Mouse (Mus musculus): Measurements from ENCODE around the gene Ddx10. TPM values are rescaled to one million over a fixed set of nuclear protein-coding genes. Genes with fewer than 3 reads are reported as not detected.

Ddx10 gene
- polyA plus RNA-seq, 1 experiment from 2014 or later: 30.1 TPM

DNA sequence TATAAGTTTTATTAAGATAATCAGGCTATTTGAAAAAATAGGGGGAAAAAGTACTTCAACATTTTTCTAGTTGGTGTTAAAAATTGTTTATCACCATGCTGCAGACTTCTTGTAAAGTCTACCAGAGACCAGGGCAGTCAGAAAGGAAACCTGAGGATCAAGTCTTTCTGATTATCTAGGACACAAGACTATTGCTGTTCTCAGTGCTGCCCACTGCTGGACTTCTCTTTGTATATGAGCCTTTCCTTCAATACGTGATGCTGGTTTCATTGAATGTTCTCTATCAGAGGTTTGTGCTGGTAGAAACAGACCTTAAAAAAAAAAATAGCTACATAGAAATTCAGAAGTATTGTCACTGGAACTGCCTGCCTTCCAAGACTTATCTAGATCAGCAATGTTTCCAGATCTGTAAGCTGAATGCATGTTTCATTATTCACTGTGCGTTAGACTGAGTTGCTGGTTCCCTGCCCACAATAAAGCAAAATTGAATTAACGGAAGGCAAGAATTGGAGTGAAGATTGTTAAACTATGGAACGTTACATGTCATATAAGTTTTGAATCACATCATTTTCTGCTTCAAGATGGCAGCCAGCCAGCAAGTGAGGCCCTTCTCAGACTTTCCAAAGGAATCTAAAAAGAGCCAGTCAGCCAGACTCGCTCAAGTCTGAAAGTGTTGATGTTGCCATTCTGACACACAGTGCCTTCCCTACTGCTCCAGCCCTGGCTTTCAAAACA lies 21.0 kb upstream of the Ddx10 start:
- 0 out of 2 replicates have a peak overlapping the region, but pooled peaks have one; percentile 2 for H3K27ac ChIP-seq (ENCODE audit: low read length)
- no peaks in the 10 kb centered on the region for H3K27me3 ChIP-seq (ENCODE audit: insufficient read depth, low read length)
- no peak for ATAC-seq (ENCODE audit: low FRiP score, low TSS enrichment)
- H3K4me1 ChIP-seq (ENCODE audit: insufficient read depth, low read length): peaks cover 15% of the 10 kb centered on the region
- no peak overlapping the region for H3K4me3 ChIP-seq (ENCODE audit: low read length)
- WGBS: 68% methylated on average over 5 of the region's 5 CpGs
- H3K36me3 ChIP-seq (ENCODE audit: insufficient read depth, low read length): no peaks in the 10 kb centered on the region
- no peak overlapping the region for H3K9ac ChIP-seq (replicated peaks; ENCODE audit: low read length)
- no peaks in the 10 kb centered on the region for H3K9me3 ChIP-seq (ENCODE audit: low read length)
- H3K4me2 ChIP-seq (replicated peaks; ENCODE audit: low read depth, low read length): no peak overlapping the region

DNA sequence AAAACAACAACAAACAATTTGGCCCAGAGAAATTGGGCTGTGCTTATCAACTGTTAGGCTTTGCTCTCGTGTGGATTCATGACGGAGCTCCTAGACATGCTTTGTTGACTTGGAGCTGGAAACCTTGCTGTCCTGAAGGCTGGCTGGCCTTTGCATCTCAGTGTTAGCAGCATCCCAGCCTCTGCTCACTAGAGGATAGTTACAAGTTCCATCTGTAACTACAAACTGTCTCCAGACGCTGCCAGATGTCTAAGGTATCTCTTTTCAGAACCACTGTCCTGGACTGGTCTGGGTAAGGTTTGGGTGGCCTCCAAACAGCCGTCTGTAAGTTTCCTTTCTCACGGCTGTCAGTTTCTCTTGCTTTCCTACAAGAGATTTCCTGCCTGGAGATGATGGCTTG lies 20.2 kb upstream of the Ddx10 start:
- no peak overlapping the region for H3K27ac ChIP-seq (ENCODE audit: low read length)
- no peaks in the 10 kb centered on the region for H3K36me3 ChIP-seq (ENCODE audit: insufficient read depth, low read length)
- H3K27me3 ChIP-seq (ENCODE audit: insufficient read depth, low read length): no peaks in the 10 kb centered on the region
- no peak overlapping the region for H3K4me3 ChIP-seq (ENCODE audit: low read length)
- no peak for ATAC-seq (ENCODE audit: low FRiP score, low TSS enrichment)
- WGBS: 46% methylated on average over 5 of the region's 5 CpGs
- H3K9ac ChIP-seq (replicated peaks; ENCODE audit: low read length): no peak overlapping the region
- H3K4me2 ChIP-seq (replicated peaks; ENCODE audit: low read depth, low read length): no peak overlapping the region
- peaks cover 18% of the 10 kb centered on the region for H3K4me1 ChIP-seq (ENCODE audit: insufficient read depth, low read length)
- no peaks in the 10 kb centered on the region for H3K9me3 ChIP-seq (ENCODE audit: low read length)

DNA sequence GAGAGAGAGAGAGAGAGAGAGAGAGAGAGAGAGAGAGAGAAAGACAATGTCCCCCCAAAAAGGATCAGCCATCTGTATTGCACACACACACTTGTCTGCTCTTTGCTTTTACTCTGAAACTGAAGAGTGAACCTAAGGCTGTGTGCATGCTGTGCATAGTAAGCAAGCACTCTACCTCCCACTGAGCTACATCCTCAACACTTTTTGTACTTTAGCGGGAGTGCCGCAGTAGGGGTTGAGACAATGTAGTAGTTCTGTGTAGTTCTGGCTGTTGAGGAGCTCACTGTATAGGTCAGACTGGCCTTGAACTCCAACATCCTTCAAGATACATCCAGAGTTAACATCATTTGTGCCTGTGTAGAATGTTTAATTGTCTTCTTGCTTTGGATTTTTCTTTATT lies 17.7 kb upstream of the Ddx10 start:
- no peak overlapping the region for H3K4me3 ChIP-seq (ENCODE audit: low read length)
- H3K27me3 ChIP-seq (ENCODE audit: insufficient read depth, low read length): no peaks in the 10 kb centered on the region
- no peak overlapping the region for H3K9ac ChIP-seq (replicated peaks; ENCODE audit: low read length)
- no peaks in the 10 kb centered on the region for H3K36me3 ChIP-seq (ENCODE audit: insufficient read depth, low read length)
- H3K9me3 ChIP-seq (ENCODE audit: low read length): no peaks in the 10 kb centered on the region
- 81% methylated on average over 2 of the region's 2 CpGs for WGBS
- H3K4me2 ChIP-seq (replicated peaks; ENCODE audit: low read depth, low read length): no peak overlapping the region
- no peak overlapping the region for H3K27ac ChIP-seq (ENCODE audit: low read length)
- ATAC-seq (ENCODE audit: low FRiP score, low TSS enrichment): no peak
- H3K4me1 ChIP-seq (ENCODE audit: insufficient read depth, low read length): peaks cover 7% of the 10 kb centered on the region; the same call in 1 of the 2 replicates

DNA sequence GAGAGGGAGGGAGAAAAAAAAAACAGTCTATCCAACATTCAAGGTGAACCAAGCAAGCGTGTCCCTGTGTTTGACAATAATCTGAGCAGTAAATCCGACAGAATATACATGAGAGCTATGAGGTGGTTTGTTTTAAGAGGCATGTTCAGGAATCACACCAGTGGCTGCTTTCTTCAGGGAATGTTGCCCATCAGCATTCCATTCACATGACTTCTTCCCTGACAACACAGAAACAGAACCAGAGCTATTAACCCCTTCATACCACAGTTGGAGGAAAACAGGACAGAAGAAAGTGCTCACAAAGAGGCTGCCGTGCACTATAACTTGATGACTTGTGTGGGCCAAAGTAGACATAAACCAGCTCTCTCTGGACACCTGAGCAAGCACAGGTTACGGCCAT lies 16.5 kb upstream of the Ddx10 start:
- Histone ChIP-seq H3K9ac (replicated peaks; ENCODE audit: low read length) (no peak overlapping the region), H3K4me2 (replicated peaks; ENCODE audit: low read depth, low read length) (no peak overlapping the region), H3K27ac (ENCODE audit: low read length) (peak overlapping the region; percentile 63), H3K36me3 (ENCODE audit: insufficient read depth, low read length) (no peaks in the 10 kb centered on the region), H3K9me3 (ENCODE audit: low read length) (no peaks in the 10 kb centered on the region), H3K4me3 (ENCODE audit: low read length) (no peak overlapping the region), H3K4me1 (ENCODE audit: insufficient read depth, low read length) (peaks cover 7% of the 10 kb centered on the region; the same call in 1 of the 2 replicates), H3K27me3 (ENCODE audit: insufficient read depth, low read length) (no peaks in the 10 kb centered on the region)
- peak; percentile 67; the same call in 1 of the 2 replicates for ATAC-seq (ENCODE audit: low FRiP score, low TSS enrichment)
- 52% methylated on average over 4 of the region's 4 CpGs for WGBS

DNA sequence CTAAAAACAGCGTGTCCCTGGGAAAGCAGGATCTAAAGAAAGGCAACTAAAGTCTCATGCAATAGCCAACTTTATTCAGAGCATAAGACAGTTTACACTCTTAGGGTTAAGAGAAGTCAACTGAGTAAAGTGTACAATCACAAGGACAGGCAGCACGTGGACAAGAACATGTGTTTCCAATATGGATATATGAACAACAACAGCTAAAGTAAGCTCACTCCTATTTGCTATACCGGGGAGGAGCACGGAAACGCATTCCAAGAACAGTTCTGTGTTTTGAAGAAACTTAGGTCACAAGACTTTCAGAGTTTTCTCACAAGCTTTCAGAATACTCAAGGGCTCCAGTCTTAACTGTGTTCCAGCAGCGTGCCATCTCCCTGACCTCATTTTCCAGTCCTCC lies 10.3 kb upstream of the Ddx10 start:
- ATAC-seq (ENCODE audit: low FRiP score, low TSS enrichment): no peak

DNA sequence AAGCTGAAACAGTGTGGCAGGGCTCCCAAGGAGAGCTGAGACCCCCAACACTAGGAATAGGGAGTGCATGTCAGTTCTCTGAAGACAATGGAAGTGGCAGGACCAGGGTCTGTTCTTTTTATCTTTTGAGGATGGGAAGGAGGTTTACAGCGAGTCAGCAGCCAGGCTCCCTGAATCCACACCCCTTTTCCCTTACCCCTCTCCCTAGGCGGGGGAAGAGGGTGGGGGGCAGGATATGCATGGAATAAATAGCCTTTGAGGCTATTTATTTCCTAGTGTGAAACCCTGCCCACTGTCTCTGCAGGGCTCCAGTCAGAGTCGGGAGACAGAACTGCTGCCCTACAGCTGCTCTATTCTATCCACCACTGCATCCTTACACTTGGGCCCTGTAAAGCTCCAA lies 9.9 kb upstream of the Ddx10 start:
- Histone ChIP-seq H3K9ac (replicated peaks; ENCODE audit: low read length) (no peak overlapping the region; the same call in 1 of the 2 replicates), H3K4me1 (ENCODE audit: insufficient read depth, low read length) (0 out of 2 replicates have a peak, but pooled peaks cover 4% of the 10 kb centered on the region), H3K36me3 (ENCODE audit: insufficient read depth, low read length) (no peaks in the 10 kb centered on the region), H3K4me2 (replicated peaks; ENCODE audit: low read depth, low read length) (no peak overlapping the region), H3K27me3 (ENCODE audit: insufficient read depth, low read length) (no peaks in the 10 kb centered on the region), H3K4me3 (ENCODE audit: low read length) (no peak overlapping the region), H3K27ac (ENCODE audit: low read length) (no peak overlapping the region), H3K9me3 (ENCODE audit: low read length) (no peaks in the 10 kb centered on the region)
- WGBS: 7% methylated on average over 3 of the region's 3 CpGs
- ATAC-seq (ENCODE audit: low FRiP score, low TSS enrichment): no peak

More for the DNA sequence above, 10.3 kb upstream of the Ddx10 start:
- H3K4me2 ChIP-seq (replicated peaks; ENCODE audit: low read depth, low read length): no peak overlapping the region
- 42% methylated on average over 6 of the region's 6 CpGs for WGBS
- H3K36me3 ChIP-seq (ENCODE audit: insufficient read depth, low read length): no peaks in the 10 kb centered on the region
- H3K27ac ChIP-seq (ENCODE audit: low read length): no peak overlapping the region
- no peak overlapping the region; the same call in 1 of the 2 replicates for H3K9ac ChIP-seq (replicated peaks; ENCODE audit: low read length)
- H3K4me3 ChIP-seq (ENCODE audit: low read length): no peak overlapping the region
- no peaks in the 10 kb centered on the region for H3K9me3 ChIP-seq (ENCODE audit: low read length)
- H3K27me3 ChIP-seq (ENCODE audit: insufficient read depth, low read length): no peaks in the 10 kb centered on the region
- H3K4me1 ChIP-seq (ENCODE audit: insufficient read depth, low read length): peaks cover 6% of the 10 kb centered on the region; the same call in 1 of the 2 replicates

DNA sequence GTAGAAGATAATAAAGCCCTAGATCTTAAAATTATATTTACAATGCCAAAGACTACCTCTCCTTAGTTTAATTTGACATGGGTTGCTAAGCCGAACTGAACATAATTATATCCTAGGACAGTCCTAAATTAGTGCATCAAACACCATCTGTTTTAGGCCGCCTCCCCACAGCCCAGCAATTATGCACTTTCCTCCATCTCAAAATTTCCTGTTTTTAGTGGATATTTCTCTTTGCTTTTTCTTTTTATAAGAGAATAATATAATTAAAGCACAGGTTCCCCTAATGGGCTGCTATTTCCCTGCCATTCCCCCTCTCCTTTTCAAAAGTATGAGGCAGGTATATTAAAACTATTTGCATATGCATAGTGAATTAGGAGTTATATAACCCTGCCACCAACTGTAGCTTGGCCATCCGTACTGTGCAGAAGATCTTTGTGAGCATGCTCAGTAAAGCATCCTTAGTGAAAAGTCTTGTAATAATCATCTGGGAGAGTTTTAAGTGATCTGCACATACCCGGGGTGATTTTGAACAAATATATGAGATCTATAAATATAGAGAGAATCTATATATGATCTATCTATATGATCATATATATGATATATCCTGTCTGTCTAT lies 8.9 kb upstream of the Ddx10 start:
- Histone ChIP-seq H3K27ac (ENCODE audit: low read length) (no peak overlapping the region), H3K4me1 (ENCODE audit: insufficient read depth, low read length) (0 out of 2 replicates have a peak, but pooled peaks cover 4% of the 10 kb centered on the region), H3K4me3 (ENCODE audit: low read length) (no peak overlapping the region), H3K36me3 (ENCODE audit: insufficient read depth, low read length) (no peaks in the 10 kb centered on the region), H3K9ac (replicated peaks; ENCODE audit: low read length) (no peak overlapping the region), H3K27me3 (ENCODE audit: insufficient read depth, low read length) (no peaks in the 10 kb centered on the region), H3K9me3 (ENCODE audit: low read length) (no peaks in the 10 kb centered on the region), H3K4me2 (replicated peaks; ENCODE audit: low read depth, low read length) (no peak overlapping the region)
- no peak for ATAC-seq (ENCODE audit: low FRiP score, low TSS enrichment)
- 73% methylated on average over 4 of the region's 4 CpGs for WGBS

DNA sequence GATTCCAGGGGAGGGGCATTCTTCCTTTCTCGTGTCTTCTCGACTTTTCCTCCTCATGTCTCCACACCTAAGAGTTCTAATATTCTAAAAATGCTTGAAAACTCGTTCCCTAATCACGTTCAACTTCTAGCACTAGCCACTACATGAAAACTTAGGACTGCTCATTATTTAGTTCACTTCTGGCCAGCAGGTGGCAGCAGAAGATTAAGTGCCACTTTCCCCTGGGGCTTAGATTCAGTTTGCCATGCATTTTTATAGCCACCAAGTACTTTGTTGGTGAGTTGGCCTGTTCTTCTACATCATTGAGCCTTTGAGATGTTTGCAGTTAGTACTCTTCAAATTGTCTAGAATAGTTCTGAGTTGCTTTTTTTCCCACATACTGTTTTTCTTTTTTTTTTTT lies 6.5 kb upstream of the Ddx10 start:
- Histone ChIP-seq H3K4me3 (ENCODE audit: low read length) (no peak overlapping the region), H3K4me1 (ENCODE audit: insufficient read depth, low read length) (0 out of 2 replicates have a peak, but pooled peaks cover 4% of the 10 kb centered on the region), H3K27me3 (ENCODE audit: insufficient read depth, low read length) (no peaks in the 10 kb centered on the region), H3K4me2 (replicated peaks; ENCODE audit: low read depth, low read length) (no peak overlapping the region), H3K9ac (replicated peaks; ENCODE audit: low read length) (no peak overlapping the region), H3K27ac (ENCODE audit: low read length) (no peak overlapping the region), H3K36me3 (ENCODE audit: insufficient read depth, low read length) (no peaks in the 10 kb centered on the region), H3K9me3 (ENCODE audit: low read length) (no peaks in the 10 kb centered on the region)
- ATAC-seq (ENCODE audit: low FRiP score, low TSS enrichment): peak; percentile 59; the same call in 1 of the 2 replicates
- 10% methylated on average over 4 of the region's 4 CpGs for WGBS

DNA sequence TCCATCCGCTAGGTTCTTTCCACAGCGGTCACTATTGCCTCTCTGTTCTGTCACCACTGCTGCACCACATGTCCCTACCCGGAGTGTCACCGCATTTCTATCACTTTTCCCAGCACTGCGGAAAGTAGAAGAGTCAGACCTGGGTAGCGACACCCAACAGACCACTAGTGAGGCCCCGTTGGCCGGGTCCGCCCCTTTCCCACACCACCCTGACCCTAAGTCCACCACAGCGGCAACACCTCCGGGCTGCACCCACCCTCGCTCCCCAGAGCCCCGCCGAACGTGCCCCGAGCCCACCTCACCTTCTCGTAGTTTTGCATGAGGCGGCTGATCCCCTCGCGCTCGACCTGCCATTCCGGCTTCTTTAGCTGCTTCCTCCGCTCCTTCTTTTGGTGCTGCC lies 337 bp downstream of the Ddx10 start:
- peak overlapping the region; percentile 85 for H3K9ac ChIP-seq (replicated peaks; ENCODE audit: low read length)
- no peaks in the 10 kb centered on the region for H3K36me3 ChIP-seq (ENCODE audit: insufficient read depth, low read length)
- peak overlapping the region; percentile 91 for H3K4me2 ChIP-seq (replicated peaks; ENCODE audit: low read depth, low read length)
- peaks cover 10% of the 10 kb centered on the region for H3K4me1 ChIP-seq (ENCODE audit: insufficient read depth, low read length)
- no peak overlapping the region for H3K27ac ChIP-seq (ENCODE audit: low read length)
- no peaks in the 10 kb centered on the region for H3K27me3 ChIP-seq (ENCODE audit: insufficient read depth, low read length)
- no peaks in the 10 kb centered on the region for H3K9me3 ChIP-seq (ENCODE audit: low read length)
- H3K4me3 ChIP-seq (ENCODE audit: low read length): peak overlapping the region; percentile 97
- WGBS: under 1% methylated on average over 23 of the region's 23 CpGs
- ATAC-seq (ENCODE audit: low FRiP score, low TSS enrichment): peak; percentile 69

DNA sequence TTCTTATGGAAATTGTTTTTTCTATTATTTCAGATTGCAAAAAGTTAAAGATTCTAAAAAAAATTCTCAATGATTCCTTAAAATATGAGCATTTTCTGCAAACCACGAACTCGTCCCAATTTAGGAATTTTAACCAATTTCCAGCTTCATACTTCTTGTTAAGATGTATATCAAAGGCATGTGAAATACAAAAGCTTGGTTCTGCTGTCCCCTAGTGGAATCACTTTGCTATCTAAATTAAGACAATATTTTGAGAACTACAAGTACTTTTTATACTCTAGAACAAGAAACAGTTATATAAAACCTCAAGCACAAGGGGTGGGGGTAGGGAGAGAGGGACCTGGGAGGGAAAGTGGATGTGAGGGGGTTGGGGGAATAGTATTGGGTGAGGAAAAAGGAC lies 29.7 kb downstream of the Ddx10 start:
- Histone ChIP-seq H3K9me3 (ENCODE audit: low read length) (no peaks in the 10 kb centered on the region), H3K4me2 (replicated peaks; ENCODE audit: low read depth, low read length) (no peak overlapping the region), H3K36me3 (ENCODE audit: insufficient read depth, low read length) (peaks cover 2% of the 10 kb centered on the region; the same call in 1 of the 2 replicates), H3K4me3 (ENCODE audit: low read length) (no peak overlapping the region), H3K9ac (replicated peaks; ENCODE audit: low read length) (no peak overlapping the region), H3K27me3 (ENCODE audit: insufficient read depth, low read length) (no peaks in the 10 kb centered on the region), H3K4me1 (ENCODE audit: insufficient read depth, low read length) (no peaks in the 10 kb centered on the region), H3K27ac (ENCODE audit: low read length) (no peak overlapping the region)
- ATAC-seq (ENCODE audit: low FRiP score, low TSS enrichment): no peak
- WGBS: 78% methylated on average over 2 of the region's 2 CpGs
